Mouse (Mus musculus) adrenal gland, postnatal 25 days (tissue): ENCODE results near the gene Slc35b1. TPM values are rescaled to one million over a fixed set of nuclear protein-coding genes. Genes with fewer than 3 reads are reported as not detected.

ENCODE experiments used
- DNase-seq: peaks from one replicate; pipeline ENCODE4 v3.0.0; 2021; ENCODE audit warnings: mixed read lengths
- total RNA-seq: library from RNA; stranded (reverse); gene quantifications from 2 replicates; pipeline ENCODE4 v1.2.3, GENCODE M21; 2021

Gene Slc35b1
- total RNA-seq, 1 experiment from 2014 or later: 51.8 TPM

GRCm38 (mm10) chr11:95366280-95366897 is 18.1 kb upstream of the Slc35b1 start:
- DNase-seq: no peak

DNA sequence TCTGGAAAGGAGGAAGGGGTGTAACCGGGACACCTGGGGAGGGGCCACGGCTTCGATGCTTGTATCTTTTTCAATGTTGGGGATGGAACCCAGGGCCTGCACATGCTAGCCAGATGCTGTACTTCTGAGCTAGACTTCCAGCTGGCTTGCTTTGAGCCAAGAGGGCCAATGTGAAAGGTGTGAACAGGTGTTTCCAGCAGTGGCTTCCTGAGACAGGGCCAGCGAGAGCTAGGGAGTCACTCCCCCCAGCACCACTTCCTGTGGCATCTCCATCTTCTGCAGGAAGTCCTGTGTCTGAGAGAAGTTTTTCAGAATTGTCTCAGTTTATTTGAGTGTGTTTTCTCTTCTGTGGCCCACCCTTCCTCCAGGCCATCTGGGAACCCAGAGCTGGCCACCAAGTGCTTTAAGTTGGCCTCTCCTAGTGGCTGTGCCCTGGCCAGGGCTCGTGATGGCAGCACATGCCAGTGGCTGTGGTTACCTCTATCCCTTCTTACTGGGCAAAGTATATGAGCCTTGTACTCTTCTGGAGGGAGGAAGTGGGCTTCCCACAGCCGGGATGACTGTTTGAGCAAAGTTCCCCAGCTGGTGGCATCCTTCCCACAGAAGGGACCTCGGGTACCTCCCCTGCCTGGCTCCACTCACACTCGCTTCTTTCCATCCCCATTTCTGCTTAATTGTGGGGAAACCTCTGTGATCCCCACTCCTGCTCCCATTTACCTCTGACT is 17.3 kb upstream of the Slc35b1 start:
- no peak for DNase-seq

DNA sequence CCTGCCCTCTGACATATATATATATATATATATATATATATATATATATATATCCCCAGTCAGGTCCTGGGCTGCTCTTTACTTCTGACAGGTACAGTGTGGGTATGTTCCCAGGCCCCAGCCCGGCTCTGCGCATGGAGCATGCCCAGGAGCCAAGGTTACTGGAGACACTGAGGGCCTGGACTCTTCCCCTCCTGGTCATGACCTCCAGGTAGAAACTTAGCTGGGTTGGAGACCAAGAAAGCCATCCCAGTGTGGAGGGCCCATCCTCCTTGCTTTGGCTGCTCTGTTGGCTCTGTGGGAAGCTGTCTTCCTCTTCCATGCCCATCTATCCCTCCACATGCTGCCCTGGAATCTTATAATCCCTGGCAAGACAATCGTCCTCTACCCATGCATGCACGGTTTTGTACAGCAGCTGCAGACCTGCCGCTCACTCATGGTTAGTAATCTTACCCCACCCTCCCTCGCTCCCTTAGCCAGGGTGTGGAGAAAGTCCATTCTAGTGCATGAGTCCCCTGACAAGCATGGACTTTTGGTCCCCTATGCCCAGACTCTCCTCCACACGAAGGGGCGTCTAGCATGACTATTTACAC is 16.2 kb upstream of the Slc35b1 start:
- no peak for DNase-seq

DNA sequence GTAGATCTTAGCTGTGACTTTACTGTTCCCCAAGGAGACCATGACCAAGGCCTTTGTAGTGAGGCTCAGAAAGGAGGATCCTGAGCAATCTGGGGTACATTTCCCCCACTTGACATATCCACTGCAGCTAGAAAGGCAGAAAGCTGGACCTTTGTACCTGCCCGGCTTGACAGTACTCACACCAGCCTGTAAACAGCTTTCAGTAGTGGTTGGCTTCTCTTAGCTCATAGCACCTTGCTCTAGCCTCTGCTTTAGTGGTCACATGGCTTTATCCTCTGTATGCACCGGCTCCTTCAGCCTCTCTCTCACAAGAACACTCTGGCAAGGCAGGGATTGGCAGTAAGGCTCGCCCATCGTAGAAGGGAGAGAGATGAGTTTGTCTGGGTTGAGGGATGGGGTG is 15.6 kb upstream of the Slc35b1 start:
- DNase-seq: no peak

DNA sequence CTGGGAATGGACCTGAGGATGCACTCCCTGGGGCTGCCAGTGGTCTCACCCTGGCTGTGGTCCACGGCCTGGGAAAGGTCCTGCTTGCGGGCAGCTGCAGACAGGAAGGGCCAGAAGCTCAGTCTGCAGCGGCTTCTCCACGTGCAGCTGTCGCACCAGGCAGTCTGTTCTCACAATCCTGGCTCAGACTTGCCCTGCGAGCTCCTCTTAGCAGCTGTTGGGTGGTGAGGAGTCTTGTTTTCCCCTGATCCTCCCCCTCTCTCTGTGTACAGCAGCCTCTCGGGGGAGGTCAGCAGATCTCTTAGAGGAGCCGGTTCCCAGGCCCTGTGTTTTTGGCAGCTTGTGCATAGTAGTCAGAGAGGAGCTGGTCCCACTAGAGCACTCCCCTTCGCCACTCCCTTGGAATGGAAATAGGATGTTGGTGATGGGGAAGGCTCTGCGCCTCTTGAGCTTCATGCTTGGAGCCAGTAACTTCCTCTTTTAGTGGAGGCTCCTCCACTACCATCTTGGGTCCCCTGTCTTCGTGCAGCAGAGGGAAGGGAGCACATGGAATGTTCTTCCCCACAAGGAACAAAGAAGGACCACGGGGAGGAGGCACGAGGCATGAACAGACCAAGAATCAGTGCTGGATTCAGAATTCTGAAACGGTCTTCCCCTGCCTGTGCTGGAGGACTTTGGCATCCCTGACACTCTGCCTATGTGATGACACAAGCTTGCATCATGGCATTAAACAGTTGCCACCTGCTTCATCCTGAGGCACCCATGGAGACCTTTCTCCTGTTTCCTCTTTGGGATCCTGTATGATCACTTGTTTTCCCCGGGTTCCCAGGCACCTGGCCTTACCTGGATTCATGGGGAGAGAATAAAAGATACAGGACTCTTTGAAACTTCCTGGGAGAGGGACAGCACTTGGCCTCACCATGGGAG is 14.3 kb upstream of the Slc35b1 start:
- DNase-seq: no peak

DNA sequence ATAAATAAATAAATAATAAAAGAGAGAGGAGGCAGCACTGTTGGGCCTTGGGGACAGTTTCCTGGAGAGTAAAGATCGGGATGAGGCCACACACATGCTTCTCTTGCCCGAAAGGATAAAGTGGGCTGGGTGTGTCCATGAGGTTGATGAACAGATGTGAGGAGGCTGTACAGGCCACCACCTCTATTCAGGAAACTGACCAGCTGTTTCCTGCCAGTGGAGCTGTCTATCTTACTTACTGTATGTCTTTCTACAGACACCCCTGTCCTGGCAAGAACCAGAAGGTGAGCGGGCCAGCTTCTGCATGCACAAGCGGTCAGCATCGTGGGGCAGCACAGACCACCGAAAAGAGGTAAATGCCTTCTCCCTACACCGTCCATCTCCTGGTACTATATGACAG is 13.3 kb upstream of the Slc35b1 start:
- no peak for DNase-seq

GRCm38 (mm10) chr11:95378926-95379325 is 5.6 kb upstream of the Slc35b1 start:
- no peak for DNase-seq

DNA sequence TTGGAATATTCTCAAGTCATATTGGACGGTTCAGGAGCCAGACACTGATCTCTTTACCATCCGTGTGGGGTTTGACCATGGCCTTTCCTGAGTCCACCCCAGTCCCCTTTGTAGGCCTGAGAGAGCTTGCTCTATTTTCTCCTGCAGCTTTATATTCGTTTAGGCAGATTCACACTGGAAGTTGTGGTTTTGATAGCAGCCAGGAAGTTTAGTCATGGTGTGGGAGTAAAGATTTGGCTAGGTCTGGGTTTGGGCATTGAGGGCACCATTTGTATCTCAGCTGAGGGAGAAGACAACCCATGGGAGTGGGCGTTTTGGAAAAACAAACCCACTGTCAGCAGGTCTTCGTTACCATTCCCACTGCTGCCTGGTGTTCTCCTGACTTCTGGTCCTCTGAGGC is 4.9 kb upstream of the Slc35b1 start:
- no peak for DNase-seq

GRCm38 (mm10) chr11:95380711-95381110 is 3.8 kb upstream of the Slc35b1 start:
- no peak for DNase-seq

DNA sequence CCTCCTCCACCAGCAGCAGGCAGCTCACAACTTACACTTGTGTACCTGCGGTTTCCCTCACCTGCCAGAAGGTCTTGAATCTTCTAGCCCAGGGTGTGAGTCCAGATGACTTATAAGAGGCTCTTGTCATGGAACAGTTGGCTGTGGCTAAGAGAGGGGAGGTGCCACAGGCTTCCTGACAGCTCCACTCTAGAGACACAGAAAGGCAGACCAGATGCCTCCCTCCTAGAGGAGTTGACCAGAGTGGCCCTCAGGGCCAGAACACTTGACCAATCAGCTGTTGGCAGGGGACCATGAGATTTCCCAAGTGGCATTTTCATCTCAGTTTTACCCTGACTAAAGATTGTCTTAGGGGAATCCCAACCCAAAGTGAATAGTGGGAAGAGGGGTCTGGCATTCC is 3.3 kb upstream of the Slc35b1 start:
- DNase-seq: no peak

- no peak for DNase-seq
Measured at GRCm38 (mm10) chr11:95383331-95383986, 1.0 kb upstream of the Slc35b1 start.

GRCm38 (mm10) chr11:95384004-95384318 is 531 bp upstream of the Slc35b1 start:
- no peak for DNase-seq

GRCm38 (mm10) chr11:95384973-95385320 is 455 bp downstream of the Slc35b1 start:
- no peak for DNase-seq

- no peak for DNase-seq
Measured at GRCm38 (mm10) chr11:95387354-95387753, 2.9 kb downstream of the Slc35b1 start.

- no peak for DNase-seq
Measured at GRCm38 (mm10) chr11:95389006-95389405, 4.5 kb downstream of the Slc35b1 start.

DNA sequence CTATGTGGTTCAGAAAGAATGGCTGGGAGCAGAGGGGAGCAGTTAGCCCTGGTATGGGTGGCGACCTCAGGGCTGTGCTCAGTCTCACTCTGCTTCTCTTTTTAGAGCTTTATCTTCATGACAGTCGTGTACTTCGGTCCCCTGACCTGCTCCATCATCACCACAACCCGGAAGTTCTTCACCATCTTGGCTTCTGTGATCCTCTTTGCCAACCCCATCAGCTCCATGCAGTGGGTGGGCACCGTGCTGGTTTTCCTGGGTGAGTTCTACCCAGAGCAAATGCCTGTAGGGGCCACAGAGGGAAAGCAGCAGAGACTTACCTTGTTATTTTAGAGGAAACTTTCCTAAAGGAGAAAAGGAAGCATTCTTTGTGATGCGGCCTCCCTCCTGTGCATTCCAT is 5.9 kb downstream of the Slc35b1 start:
- DNase-seq: no peak

GRCm38 (mm10) chr11:95391201-95391600 is 6.7 kb downstream of the Slc35b1 start:
- DNase-seq: no peak

DNA sequence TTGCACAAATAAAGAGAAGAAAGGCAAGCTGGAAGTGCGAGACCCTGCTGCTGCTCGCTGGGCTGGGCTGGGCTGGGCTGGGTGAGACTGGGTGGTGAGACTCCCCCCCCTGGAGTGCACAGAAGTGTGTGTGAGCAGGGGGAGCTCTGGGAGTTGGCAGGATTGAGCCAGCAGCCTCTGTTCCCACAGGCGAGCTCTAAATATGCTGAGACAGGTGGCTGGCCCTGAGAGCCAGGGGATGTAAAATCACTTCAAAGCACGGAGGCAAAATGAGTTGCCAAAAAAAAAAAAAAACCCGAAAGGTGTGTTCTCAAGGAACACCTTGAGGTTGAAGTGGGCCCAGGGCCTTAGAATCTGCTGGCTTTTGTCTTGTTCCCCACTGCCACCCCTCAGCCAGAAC is 7.3 kb downstream of the Slc35b1 start:
- no peak for DNase-seq

DNA sequence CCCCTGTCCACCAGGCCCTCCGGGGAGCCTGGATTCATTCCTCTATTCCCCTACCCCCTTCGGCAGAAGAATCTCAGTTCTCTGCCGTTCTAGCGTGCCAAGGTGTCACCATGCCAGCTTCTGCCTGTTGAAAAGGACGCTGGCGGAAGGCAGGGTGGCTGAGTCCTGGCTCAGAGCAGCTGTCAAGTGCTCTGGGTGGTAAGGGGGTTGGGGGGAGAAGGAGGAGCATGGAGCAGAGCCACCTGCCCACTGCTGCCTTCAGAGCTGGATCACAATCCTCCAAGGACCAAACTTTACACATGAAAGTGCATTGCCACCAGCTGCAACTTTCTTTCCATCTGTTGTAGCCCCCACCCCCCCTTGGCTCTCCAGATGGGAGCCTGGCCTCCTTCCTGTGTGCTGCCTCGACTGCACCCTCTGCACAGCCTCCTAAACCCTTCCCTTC is 7.8 kb downstream of the Slc35b1 start:
- peak; percentile 45 for DNase-seq

DNA sequence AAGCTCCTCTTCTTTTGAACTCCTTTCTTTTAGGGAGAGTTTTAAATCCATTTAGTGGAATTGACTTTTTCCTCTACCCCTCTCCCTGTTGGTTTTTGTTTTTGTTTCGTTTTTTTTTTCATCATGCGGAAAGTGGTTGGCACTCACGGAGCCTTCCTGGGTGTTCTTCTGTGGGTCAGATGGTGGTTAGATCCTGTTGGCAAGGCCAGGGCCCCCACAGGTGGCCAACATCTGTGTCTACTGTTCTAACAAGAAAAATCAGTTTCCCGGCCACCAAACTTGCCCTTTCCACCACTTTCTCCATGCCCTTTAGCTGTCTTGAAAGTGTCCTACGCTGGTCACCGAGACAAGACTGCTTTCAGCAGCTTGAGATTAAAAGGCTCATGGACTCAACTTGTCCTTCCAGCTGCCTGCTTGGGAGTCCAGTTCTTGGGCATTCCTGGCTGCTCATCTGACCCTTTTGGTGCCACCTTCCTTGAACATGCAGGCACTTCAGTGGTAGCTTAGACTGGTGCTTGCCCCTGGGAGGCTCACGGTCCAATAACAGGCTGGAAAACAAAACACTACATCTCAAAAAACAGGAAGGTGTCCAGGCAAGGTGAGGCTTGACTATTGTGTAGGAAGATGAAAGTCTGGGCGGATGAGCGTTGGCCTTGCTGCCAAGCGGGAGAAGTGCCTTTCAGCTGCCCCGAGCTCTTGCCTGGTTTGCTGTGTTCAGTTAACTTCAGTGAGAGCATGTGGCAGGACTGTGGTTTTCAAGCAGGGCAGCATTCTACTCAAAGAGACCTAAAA is 8.4 kb downstream of the Slc35b1 start:
- DNase-seq: no peak

DNA sequence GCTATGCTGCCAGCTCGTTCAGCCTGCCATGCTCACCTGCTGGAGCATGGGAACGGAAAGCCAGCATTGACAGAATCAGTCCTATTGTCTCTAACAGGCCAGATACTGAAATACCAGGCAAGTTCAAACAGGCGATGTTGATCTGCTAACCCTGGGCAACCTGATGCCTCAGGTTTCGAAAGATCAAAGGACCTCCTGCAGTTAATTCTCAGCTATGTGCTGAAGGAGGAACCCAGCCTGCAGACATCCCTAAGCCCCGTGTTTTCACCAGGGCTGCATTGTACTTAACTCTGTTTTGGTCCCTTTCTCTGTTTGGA is 9.0 kb downstream of the Slc35b1 start:
- no peak for DNase-seq

GRCm38 (mm10) chr11:95394112-95394511 is 9.6 kb downstream of the Slc35b1 start:
- no peak for DNase-seq
